Mouse (Mus musculus) limb, embryonic 13.5 days (tissue): Measurements from ENCODE around the gene Smc3. TPM values are rescaled to one million over a fixed set of nuclear protein-coding genes. Genes with fewer than 3 reads are reported as not detected.

Source experiments
- ATAC-seq: fragments of 200-750 bp; cut with Nextera tagmentation; 2 replicates; pipeline ENCODE4 v1.8.0; 2017; ENCODE audit warnings: low read depth, moderate number of reproducible peaks, moderate TSS enrichment; ENCODE audit not compliant: low FRiP score
- H3K27ac ChIP-seq: fragments of 300-500 bp; sonication (generic); 2 replicates; pipeline ENCODE4 v1.5.1; 2015; ENCODE audit warnings: inconsistent platforms, mild to moderate bottlenecking, moderate library complexity
- H3K27me3 ChIP-seq: fragments of 300-500 bp; sonication (generic); 2 replicates; pipeline ENCODE4 v1.6.1; 2015; ENCODE audit warnings: mild to moderate bottlenecking, inconsistent platforms
- H3K36me3 ChIP-seq: fragments of 300-500 bp; sonication (generic); 2 replicates; pipeline ENCODE4 v1.6.1; 2015; ENCODE audit warnings: inconsistent platforms, mild to moderate bottlenecking, moderate library complexity
- H3K4me1 ChIP-seq: fragments of 300-500 bp; sonication (generic); 2 replicates; pipeline ENCODE4 v1.6.1; 2015; ENCODE audit warnings: inconsistent platforms
- H3K4me2 ChIP-seq: fragments of 300-500 bp; sonication (generic); replicated peaks from 2 replicates; pipeline ENCODE4 v1.6.1; 2015; ENCODE audit warnings: inconsistent platforms, mild to moderate bottlenecking, moderate library complexity
- H3K4me3 ChIP-seq: fragments of 300-500 bp; sonication (generic); 2 replicates; pipeline ENCODE4 v1.5.1; 2015; ENCODE audit warnings: moderate library complexity, mild to moderate bottlenecking, inconsistent platforms
- H3K9ac ChIP-seq: fragments of 300-500 bp; sonication (generic); 2 replicates; pipeline ENCODE4 v1.6.1; 2015; ENCODE audit warnings: mild to moderate bottlenecking, inconsistent platforms
- H3K9me3 ChIP-seq: fragments of 300-500 bp; sonication (generic); 2 replicates; pipeline ENCODE4 v1.6.1; 2016; ENCODE audit warnings: inconsistent platforms
- WGBS: fragments of 180-500 bp; shearing (Covaris S2); methylation state at CpG from one replicate; pipeline ENCODE4 v1.1.7; 2015; 5-methylcytosine and 5-hydroxymethylcytosine counted together
- polyA plus RNA-seq: library from polyadenylated mRNA; unstranded; fragments of >200 nt; fragmentation: Nextera tagmentation; extraction: Ambion mirVana; gene quantifications from 2 replicates; pipeline ENCODE4 v1.2.1, GENCODE M21; 2015

The Smc3 gene
- 79.1 and 83.6 TPM in 2 replicates for polyA plus RNA-seq

DNA sequence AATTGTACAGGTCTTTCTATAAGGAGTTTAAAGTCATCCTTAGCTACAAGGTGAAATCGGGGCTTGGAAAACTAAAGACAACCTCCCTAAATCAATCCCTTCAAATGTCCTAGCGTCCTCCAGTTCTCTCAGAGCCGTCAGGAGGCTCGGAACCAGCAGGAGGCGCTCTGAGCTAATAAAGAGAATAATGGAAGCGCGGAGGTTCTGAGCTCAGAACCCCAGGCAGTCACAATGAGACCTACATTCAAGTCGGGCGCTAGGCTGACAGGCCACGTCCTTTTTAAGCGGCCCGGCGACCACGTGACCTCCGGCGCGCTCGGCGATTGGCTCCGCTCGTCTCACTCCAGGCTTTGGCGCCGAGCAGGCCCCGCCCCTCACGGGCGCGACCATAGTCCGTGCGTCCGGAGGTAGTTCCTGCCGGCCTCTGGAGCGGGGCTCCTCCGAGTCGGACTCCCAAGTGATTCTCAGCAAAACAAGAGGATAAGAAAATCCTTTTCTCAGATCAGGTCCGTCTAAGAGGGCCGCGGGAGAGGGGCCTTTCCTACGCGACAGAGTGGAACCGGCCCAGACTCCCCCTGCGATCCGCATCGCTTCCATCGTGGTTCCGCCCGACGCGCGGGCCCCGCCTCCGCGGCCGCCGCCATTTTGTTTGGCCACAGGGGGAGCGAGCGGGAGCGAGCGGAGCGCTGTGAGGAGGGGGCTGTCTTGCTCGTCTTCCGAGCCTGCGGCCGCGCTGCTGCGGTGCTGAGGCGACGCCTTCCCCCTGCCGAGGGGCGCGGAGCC is at the start of gene Smc3:
Gene Smc3 (plus strand): TSS at position 642 of the 783 bp plus-strand sequence.
- Histone ChIP-seq H3K9ac (peak within 1 kb of the TSS; percentile 98), H3K4me2 (peak within 1 kb of the TSS; percentile 88), H3K9me3 (no peaks in the 10 kb centered on the region), H3K4me1 (peaks cover 18% of the 10 kb centered on the region), H3K27me3 (no peaks in the 10 kb centered on the region), H3K27ac (peak within 1 kb of the TSS; percentile 97), H3K36me3 (peaks cover 17% of the 10 kb centered on the region), H3K4me3 (peak within 1 kb of the TSS; percentile 92)
- peak; percentile 97 for ATAC-seq
- WGBS: under 1% methylated on average over 70 of the region's 70 CpGs

DNA sequence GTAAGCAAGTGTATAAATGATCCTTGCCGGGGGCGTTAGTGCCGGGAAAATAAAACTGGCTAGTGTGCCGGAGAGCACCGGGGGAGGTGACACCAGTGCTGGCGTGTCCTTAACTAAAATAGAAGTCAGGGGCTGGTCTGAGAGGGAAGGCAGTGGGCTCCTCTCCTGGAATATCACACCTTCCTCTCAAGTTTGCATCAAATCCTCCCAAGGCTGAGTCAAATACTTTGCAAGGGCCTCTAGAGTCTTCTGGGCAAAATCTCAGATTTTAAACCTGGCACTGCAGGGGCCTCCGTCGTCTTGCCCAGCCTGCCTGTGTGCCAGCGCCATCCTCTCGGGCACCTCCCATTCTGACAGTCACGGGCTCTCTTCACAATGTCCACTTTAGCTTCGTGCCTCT is 49.2 kb upstream of the Smc3 start:
- Histone ChIP-seq H3K9me3 (no peaks in the 10 kb centered on the region), H3K9ac (no peak overlapping the region), H3K36me3 (no peaks in the 10 kb centered on the region), H3K27me3 (no peaks in the 10 kb centered on the region), H3K4me1 (no peaks in the 10 kb centered on the region), H3K4me3 (no peak overlapping the region), H3K4me2 (no peak overlapping the region), H3K27ac (no peak overlapping the region)
- no peak for ATAC-seq
- WGBS: 73% methylated on average over 12 of the region's 12 CpGs

DNA sequence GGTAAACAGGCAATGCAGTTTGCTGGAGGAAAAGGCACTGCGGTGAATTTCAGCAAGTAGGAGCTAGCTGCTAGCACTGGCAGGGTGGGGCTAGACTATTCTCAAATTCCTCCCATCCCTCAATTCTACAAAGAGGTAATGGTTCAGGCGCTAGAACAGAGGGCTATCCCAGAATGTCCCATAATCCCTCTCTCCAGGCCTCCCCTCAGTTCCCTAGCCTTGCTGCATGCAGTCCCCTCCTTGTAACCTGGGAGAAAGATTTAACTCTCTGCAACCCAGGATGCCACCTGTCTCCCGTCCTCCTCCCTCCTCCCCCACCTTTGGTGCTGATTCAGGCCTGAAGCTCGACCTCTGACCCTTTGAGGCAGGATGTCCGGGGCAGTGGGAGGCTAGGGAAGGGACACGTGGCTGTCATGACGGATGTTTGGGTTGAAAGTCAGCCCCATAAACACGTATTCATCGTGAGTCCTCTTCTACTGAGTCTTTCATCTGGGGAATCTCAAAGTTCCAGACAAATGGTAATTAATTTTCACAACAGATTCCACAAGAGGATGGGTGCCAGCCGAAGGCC is 47.9 kb upstream of the Smc3 start:
- Histone ChIP-seq H3K27ac (no peak overlapping the region), H3K4me3 (no peak overlapping the region), H3K36me3 (no peaks in the 10 kb centered on the region), H3K4me1 (peaks cover 6% of the 10 kb centered on the region), H3K4me2 (no peak overlapping the region), H3K9me3 (no peaks in the 10 kb centered on the region), H3K9ac (no peak overlapping the region), H3K27me3 (no peaks in the 10 kb centered on the region)
- no peak for ATAC-seq
- WGBS: 20% methylated on average over 10 of the region's 10 CpGs

DNA sequence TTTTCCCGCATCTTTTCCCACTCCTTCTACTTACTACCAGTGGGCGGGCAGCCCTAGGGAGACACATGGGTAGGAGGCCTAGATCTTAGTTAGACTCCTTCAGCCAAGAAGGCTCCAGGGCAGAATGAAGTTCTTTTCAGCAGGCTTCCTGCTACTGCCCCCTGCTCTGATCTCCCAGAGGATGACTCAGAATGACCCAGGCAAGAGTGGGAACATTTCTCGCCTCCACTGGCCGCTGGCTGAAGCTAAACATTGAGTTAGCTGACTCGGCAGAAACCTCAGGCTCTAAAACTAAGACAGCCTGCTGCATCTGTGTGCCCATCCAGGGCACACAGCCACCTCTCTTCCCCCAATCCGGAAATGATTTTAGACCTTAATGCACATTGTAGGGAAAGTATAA is 47.4 kb upstream of the Smc3 start:
- no peak for ATAC-seq
- no peak overlapping the region for H3K4me3 ChIP-seq
- H3K27ac ChIP-seq: no peak overlapping the region
- H3K4me1 ChIP-seq: peaks cover 11% of the 10 kb centered on the region
- no peak overlapping the region for H3K4me2 ChIP-seq
- H3K36me3 ChIP-seq: no peaks in the 10 kb centered on the region
- no peak overlapping the region for H3K9ac ChIP-seq
- WGBS: 50% methylated on average over 6 of the region's 6 CpGs
- no peaks in the 10 kb centered on the region for H3K27me3 ChIP-seq
- H3K9me3 ChIP-seq: no peaks in the 10 kb centered on the region

DNA sequence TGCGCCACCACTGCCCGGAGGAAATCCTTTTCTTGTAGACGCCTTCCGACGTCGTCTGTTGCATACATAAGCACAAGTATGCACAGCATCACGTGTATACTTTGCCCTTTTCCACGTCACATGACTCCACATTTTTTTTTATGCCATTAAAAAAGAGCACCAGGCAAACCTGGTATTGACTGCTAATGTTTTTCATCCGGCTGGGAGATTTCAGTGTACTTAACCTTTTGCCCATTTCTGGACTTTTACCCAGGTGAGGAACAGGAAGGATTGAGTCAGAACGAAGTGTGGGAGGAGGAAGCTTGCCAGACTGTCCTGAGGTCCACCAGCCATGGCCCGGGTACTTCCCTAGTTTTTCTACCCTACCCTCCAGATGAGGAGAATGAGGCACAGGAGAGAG is 45.8 kb upstream of the Smc3 start:
- WGBS: 87% methylated on average over 11 of the region's 11 CpGs
- H3K4me3 ChIP-seq: no peak overlapping the region
- H3K9me3 ChIP-seq: no peaks in the 10 kb centered on the region
- H3K4me2 ChIP-seq: no peak overlapping the region
- H3K9ac ChIP-seq: no peak overlapping the region
- no peak overlapping the region for H3K27ac ChIP-seq
- ATAC-seq: no peak
- H3K27me3 ChIP-seq: no peaks in the 10 kb centered on the region
- no peaks in the 10 kb centered on the region for H3K36me3 ChIP-seq
- H3K4me1 ChIP-seq: peaks cover 15% of the 10 kb centered on the region

DNA sequence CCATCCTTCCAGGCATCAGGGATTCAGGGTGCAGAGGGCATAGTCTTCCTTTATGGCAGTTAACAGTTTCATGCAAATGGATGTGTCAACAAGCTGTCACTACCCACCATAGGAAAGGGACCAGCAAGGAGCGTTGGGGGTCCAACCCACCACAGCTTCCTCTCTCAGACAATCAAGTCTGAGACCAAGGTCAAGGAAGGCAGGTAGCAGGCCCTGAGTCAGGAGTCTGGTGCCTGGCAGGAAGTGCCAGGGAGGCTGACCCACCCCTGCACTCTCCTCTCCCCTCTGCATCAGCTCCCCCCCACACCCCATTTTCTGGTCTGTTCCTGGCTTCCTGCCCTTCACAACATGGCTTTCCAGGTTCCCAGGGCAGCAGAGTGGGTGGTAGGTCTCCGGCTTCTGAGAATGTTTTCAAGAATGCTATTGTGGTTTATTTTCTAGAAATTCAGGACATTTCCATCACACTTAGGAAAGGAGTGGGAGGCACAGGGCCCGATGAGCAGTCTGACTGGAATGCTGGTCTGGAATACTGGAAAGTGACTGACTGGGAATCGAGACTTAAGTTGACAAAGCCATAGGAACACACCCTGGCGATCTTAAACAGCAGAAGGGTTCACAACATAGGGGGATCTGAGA is 45.1 kb upstream of the Smc3 start:
- Histone ChIP-seq H3K9ac (no peak overlapping the region), H3K4me1 (peaks cover 15% of the 10 kb centered on the region), H3K9me3 (no peaks in the 10 kb centered on the region), H3K36me3 (no peaks in the 10 kb centered on the region), H3K4me2 (no peak overlapping the region), H3K27ac (no peak overlapping the region), H3K27me3 (no peaks in the 10 kb centered on the region), H3K4me3 (no peak overlapping the region)
- ATAC-seq: no peak
- WGBS: 66% methylated on average over 5 of the region's 5 CpGs

DNA sequence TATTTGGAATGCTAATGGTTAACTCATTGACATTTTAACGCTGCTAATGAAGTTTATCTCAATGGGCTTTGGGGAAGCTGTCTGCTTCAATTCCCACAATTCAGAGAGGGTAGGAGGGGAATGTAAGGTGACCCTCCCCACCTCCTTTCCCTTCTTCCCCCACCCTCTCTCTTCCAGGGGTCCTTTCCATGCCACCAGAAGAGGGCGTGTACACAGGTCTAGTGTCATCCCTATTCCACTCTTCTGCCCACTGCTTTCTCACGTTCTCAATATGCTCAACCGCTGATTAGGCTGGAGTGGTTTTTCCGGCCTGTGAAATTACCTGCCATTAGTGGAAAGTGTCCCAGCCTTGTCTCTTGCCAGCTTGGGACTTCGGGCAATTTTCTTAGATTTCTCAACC is 43.4 kb upstream of the Smc3 start:
- peaks cover 15% of the 10 kb centered on the region for H3K4me1 ChIP-seq
- 28% methylated on average over 6 of the region's 6 CpGs for WGBS
- 0 out of 2 replicates have a peak overlapping the region, but pooled peaks have one; percentile 6 for H3K27ac ChIP-seq
- H3K4me2 ChIP-seq: peak overlapping the region; percentile 62
- H3K36me3 ChIP-seq: no peaks in the 10 kb centered on the region
- H3K9ac ChIP-seq: peak overlapping the region; percentile 48; the same call in 1 of the 2 replicates
- no peaks in the 10 kb centered on the region for H3K9me3 ChIP-seq
- no peaks in the 10 kb centered on the region for H3K27me3 ChIP-seq
- no peak for ATAC-seq
- peak overlapping the region; percentile 28 for H3K4me3 ChIP-seq

DNA sequence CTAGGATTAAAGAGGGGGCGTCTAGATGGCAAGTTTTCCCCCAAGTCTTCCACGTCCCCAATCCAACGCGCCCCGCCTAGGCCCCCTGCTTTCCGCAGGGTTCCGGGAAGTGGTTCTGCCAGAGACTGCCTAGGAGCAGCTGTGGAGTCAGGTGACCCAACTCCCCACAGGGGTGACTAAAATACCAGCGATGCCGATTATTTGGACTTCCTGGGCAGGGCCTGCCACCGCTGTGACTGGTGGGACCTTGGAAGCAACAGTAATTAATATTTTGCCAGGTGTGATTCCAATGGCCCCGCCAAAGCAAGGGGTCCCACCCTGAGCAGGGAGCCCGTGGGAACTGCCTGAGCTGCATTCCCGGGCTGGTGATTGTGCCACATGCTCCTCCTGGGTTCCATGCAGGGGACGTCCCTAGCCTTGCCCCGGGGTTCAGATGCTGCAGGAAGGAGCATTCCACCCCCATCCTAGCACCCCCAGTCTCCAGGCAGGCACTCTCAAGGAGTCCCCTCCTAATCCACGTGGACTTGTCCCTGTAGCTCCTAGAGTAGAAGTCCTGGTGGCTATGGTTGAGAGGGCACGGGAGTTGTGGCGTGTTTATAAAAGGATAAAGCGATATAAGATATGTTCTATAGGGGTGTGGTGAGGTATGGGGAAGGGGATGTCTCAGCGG is 42.8 kb upstream of the Smc3 start:
- Histone ChIP-seq H3K4me3 (peak overlapping the region; percentile 28), H3K4me1 (peaks cover 15% of the 10 kb centered on the region), H3K4me2 (peak overlapping the region; percentile 62), H3K27me3 (no peaks in the 10 kb centered on the region), H3K36me3 (no peaks in the 10 kb centered on the region), H3K27ac (0 out of 2 replicates have a peak overlapping the region, but pooled peaks have one; percentile 6), H3K9ac (peak overlapping the region; percentile 48; the same call in 1 of the 2 replicates), H3K9me3 (no peaks in the 10 kb centered on the region)
- peak; percentile 84 for ATAC-seq
- 28% methylated on average over 20 of the region's 20 CpGs for WGBS

DNA sequence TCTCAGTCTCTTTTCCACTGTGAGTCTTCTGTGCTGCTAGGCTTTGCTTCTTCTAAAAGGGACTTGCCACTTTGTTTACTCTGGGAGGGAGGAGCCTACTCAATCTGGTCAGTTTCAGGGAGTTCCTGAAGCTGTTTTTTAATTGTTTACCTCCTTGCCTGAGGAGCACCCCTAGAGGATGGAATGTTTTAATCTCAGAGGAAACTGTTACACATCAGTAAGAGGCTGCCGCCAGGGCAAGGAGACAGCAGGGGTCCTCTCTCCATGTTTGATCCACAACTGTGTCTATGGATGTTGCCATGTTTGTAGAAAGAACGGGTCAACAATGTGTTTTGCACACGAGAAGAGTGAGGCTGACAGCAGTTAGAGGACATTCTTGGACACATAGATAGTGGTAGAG is 39.8 kb upstream of the Smc3 start:
- Histone ChIP-seq H3K4me1 (peaks cover 15% of the 10 kb centered on the region), H3K4me2 (no peak overlapping the region), H3K9me3 (0 out of 2 replicates have a peak, but pooled peaks cover 3% of the 10 kb centered on the region), H3K9ac (no peak overlapping the region), H3K4me3 (no peak overlapping the region), H3K27me3 (no peaks in the 10 kb centered on the region), H3K36me3 (no peaks in the 10 kb centered on the region), H3K27ac (no peak overlapping the region)
- no peak for ATAC-seq
- WGBS: 87% methylated on average over 3 of the region's 3 CpGs

DNA sequence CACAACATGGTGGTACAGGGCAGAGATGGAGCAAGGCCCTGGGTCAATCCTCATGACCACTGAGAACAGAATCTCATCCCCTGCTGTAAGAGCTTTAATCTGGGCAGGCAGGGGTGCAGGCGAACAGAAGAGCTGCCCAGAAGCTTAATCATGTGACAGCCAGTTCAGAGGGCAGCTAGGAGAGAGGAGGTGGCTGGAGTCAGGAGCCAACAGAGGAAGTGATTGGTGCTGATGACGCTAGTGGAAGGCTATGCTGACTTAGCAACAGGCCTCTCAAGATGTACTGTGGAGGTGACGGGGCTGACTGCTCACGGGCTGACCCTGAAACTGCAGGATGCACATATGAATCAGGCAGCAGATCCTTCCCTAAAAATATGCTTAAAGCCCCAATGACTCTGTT is 36.0 kb upstream of the Smc3 start:
- Histone ChIP-seq H3K4me2 (no peak overlapping the region), H3K36me3 (no peaks in the 10 kb centered on the region), H3K27ac (no peak overlapping the region), H3K9ac (no peak overlapping the region), H3K27me3 (no peaks in the 10 kb centered on the region), H3K4me3 (no peak overlapping the region), H3K4me1 (no peaks in the 10 kb centered on the region), H3K9me3 (0 out of 2 replicates have a peak, but pooled peaks cover 3% of the 10 kb centered on the region)
- WGBS: 44% methylated on average over 4 of the region's 4 CpGs
- no peak for ATAC-seq

DNA sequence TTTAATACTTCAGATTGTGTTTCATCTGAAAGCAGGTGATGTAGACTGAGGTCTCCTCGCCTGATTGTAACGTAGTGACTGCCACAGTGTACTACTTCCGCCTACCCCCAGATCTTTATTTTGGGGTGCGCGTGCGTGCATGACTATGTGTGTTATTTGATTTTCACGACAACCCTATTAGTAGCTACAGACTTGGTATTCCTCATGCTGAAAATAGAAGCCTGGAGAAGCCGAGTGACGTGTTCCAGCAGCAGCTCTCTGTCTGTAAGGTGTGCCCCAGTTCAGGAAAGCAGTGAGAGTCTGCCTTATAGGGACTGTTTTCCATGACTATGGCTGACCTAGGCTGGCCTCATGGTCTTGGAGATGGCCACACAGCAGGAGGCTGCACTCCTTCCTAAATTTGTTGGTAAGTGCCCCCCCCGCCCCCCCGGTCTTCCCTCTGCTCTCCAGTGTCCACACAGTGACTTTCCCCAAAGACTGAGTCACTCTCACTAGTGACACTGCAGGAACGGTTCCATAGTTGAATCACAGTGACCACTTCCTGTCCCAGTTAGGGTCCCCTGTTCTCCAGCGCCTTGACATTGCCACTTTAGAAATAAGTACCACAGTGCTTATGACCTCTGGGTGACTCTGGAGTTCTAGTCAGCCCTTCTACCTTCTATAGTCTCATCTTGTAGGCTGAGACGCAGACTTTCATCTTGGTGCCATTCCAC is 34.5 kb upstream of the Smc3 start:
- Histone ChIP-seq H3K27me3 (no peaks in the 10 kb centered on the region), H3K4me3 (no peak overlapping the region), H3K9ac (no peak overlapping the region), H3K4me1 (no peaks in the 10 kb centered on the region), H3K4me2 (no peak overlapping the region), H3K9me3 (0 out of 2 replicates have a peak, but pooled peaks cover 3% of the 10 kb centered on the region), H3K36me3 (no peaks in the 10 kb centered on the region), H3K27ac (no peak overlapping the region)
- 92% methylated on average over 14 of the region's 14 CpGs for WGBS
- ATAC-seq: no peak
